In genomic region chr3:27520391-27520790, GRCm38 (mm10) we compare ENCODE assay signal across 26 mouse cellular contexts.
DNase-seq lines count a peak whose midpoint lies in the region; ATAC-seq and TF ChIP-seq lines count a peak whose summit lies in the region.
"Had no signal": no experiment of that assay in that cellular context is flagged by ENCODE, and none has a peak within 500 bp of the region (broad histone marks: within the 10 kb centered on the region; RNA-seq: fewer than 3 reads in every experiment).

No protein-coding gene starts in this region.

- DNase-seq in embryonic facial prominence, embryonic 14.5 days (ENCODE audit: low spot score): peak; percentile 47
- DNase-seq in embryonic facial prominence, embryonic 10.5 days (ENCODE audit: low spot score): no peak
- peak; percentile 36 to 51 for DNase-seq in heart, adult 2 months
- no peak for DNase-seq in heart, postnatal 4 days
- DNase-seq in lung, postnatal 25 days (ENCODE audit: low spot score): peak; percentile 10
- no peak for DNase-seq in lung, postnatal 10 days
- DNase-seq in heart, postnatal 25 days (ENCODE audit: low spot score): peak; percentile 21
- DNase-seq: adrenal gland, postnatal 10 days; cerebellum, adult 11 months; cerebellum, adult 9-10 months; cerebellum, postnatal 36 days; kidney, adult 8-10 months; kidney, postnatal 4 days; midbrain, embryonic 14.5 days; thymus, postnatal 4 days had no signal

- no peak overlapping the region for H3K9ac ChIP-seq in embryonic facial prominence, embryonic 14.5 days (ENCODE audit: low read depth, low read length)
- no peak overlapping the region for H3K9ac ChIP-seq in heart, adult 2 months (ENCODE audit: low read depth, low read length)
- H3K9ac ChIP-seq: embryonic facial prominence, embryonic 15.5 days; forebrain, embryonic 13.5 days; heart, embryonic 15.5 days; hindbrain, embryonic 12.5 days; limb, embryonic 12.5 days; lung, embryonic 15.5 days had no signal

- no peak overlapping the region for H3K4me2 ChIP-seq in embryonic facial prominence, embryonic 14.5 days (ENCODE audit: low read depth, low read length)
- H3K4me2 ChIP-seq: embryonic facial prominence, embryonic 15.5 days; forebrain, embryonic 13.5 days; heart, embryonic 15.5 days; hindbrain, embryonic 12.5 days; limb, embryonic 12.5 days; liver, embryonic 11.5 days; lung, embryonic 15.5 days had no signal

- peaks cover 10% of the 10 kb centered on the region; the same call in 1 of the 2 replicates for H3K4me1 ChIP-seq in embryonic facial prominence, embryonic 14.5 days (ENCODE audit: control insufficient read depth, insufficient read depth, low read length)
- peaks cover 7% of the 10 kb centered on the region; the same call in 1 of the 2 replicates for H3K4me1 ChIP-seq in embryonic facial prominence, embryonic 10.5 days
- peaks cover 5% of the 10 kb centered on the region for H3K4me1 ChIP-seq in heart, adult 2 months (ENCODE audit: control insufficient read depth, insufficient read depth, low read length)
- H3K4me1 ChIP-seq: forebrain, embryonic 13.5 days had no signal

- H3K4me3 ChIP-seq in embryonic facial prominence, embryonic 14.5 days (ENCODE audit: low read depth, low read length): no peak overlapping the region
- no peak overlapping the region for H3K4me3 ChIP-seq in embryonic facial prominence, embryonic 10.5 days
- no peak overlapping the region for H3K4me3 ChIP-seq in heart, adult 2 months
- H3K4me3 ChIP-seq: embryonic facial prominence, embryonic 15.5 days; forebrain, embryonic 13.5 days; heart, embryonic 15.5 days; hindbrain, embryonic 12.5 days; limb, embryonic 12.5 days; lung, embryonic 15.5 days had no signal

- no peaks in the 10 kb centered on the region for H3K9me3 ChIP-seq in embryonic facial prominence, embryonic 14.5 days (ENCODE audit: control insufficient read depth, low read length)
- no peaks in the 10 kb centered on the region for H3K9me3 ChIP-seq in embryonic facial prominence, embryonic 10.5 days
- H3K9me3 ChIP-seq: embryonic facial prominence, embryonic 15.5 days; forebrain, embryonic 13.5 days; G1E; heart, embryonic 15.5 days; hindbrain, embryonic 12.5 days; limb, embryonic 12.5 days; lung, embryonic 15.5 days had no signal

- ATAC-seq in embryonic facial prominence, embryonic 14.5 days (ENCODE audit: low read depth): no peak
- no peak for ATAC-seq in inflammation-experienced regulatory T-cells, adult 6 months
- ATAC-seq: forebrain, embryonic 13.5 days; hindbrain, postnatal 0 days had no signal

- TF ChIP-seq POLR2A in heart, adult 2 months (IDR thresholded peaks at IDR 0.05; ENCODE audit: insufficient read depth, low read depth, low read length): no peak

- no peaks in the 10 kb centered on the region for H3K27me3 ChIP-seq in embryonic facial prominence, embryonic 14.5 days (replicated peaks; ENCODE audit: control insufficient read depth, insufficient read depth, low read length)
- no peaks in the 10 kb centered on the region for H3K27me3 ChIP-seq in embryonic facial prominence, embryonic 10.5 days (replicated peaks; ENCODE audit: low read depth, poor library complexity, severe bottlenecking)
- H3K27me3 ChIP-seq in heart, adult 2 months (ENCODE audit: control insufficient read depth, insufficient read depth, low read length): no peaks in the 10 kb centered on the region
- H3K27me3 ChIP-seq: embryonic facial prominence, embryonic 15.5 days; forebrain, embryonic 13.5 days; heart, embryonic 15.5 days; hindbrain, embryonic 12.5 days; lung, embryonic 15.5 days had no signal

- H3K79me2 ChIP-seq in heart, adult 2 months (replicated peaks; ENCODE audit: control insufficient read depth, insufficient read depth, low read length): no peaks in the 10 kb centered on the region

- H3K27ac ChIP-seq in embryonic facial prominence, embryonic 14.5 days (replicated peaks; ENCODE audit: low read depth, low read length): no peak overlapping the region
- no peak overlapping the region for H3K27ac ChIP-seq in embryonic facial prominence, embryonic 10.5 days (replicated peaks)
- peak overlapping the region; percentile 41; the same call in 1 of the 2 replicates for H3K27ac ChIP-seq in heart, adult 2 months
- H3K27ac ChIP-seq: embryonic facial prominence, embryonic 15.5 days; forebrain, embryonic 13.5 days; heart, embryonic 15.5 days; hindbrain, embryonic 12.5 days; hindbrain, postnatal 0 days; kidney, postnatal 0 days; limb, embryonic 12.5 days; lung, embryonic 15.5 days had no signal

- intact Hi-C loops in heart, adult 2 months (cut with DNase I): no loop called here
- intact Hi-C loops in heart, postnatal 25 days (cut with DNase I): no loop called here

- no peak for TF ChIP-seq EP300 in heart, adult 2 months (IDR thresholded peaks at IDR 0.05; ENCODE audit: insufficient read depth, low read depth, low read length)

- peaks cover 12% of the 10 kb centered on the region; the same call in 1 of the 2 replicates for H3K36me3 ChIP-seq in embryonic facial prominence, embryonic 14.5 days (ENCODE audit: control insufficient read depth, insufficient read depth, low read length)
- H3K36me3 ChIP-seq in embryonic facial prominence, embryonic 10.5 days (replicated peaks): no peaks in the 10 kb centered on the region; the same call in 1 of the 2 replicates
- no peaks in the 10 kb centered on the region for H3K36me3 ChIP-seq in heart, adult 2 months (ENCODE audit: control insufficient read depth, insufficient read depth, low read length)
- H3K36me3 ChIP-seq: G1E; heart, embryonic 15.5 days; hindbrain, embryonic 12.5 days; limb, embryonic 12.5 days; lung, embryonic 15.5 days had no signal

- TF ChIP-seq CTCF in heart, adult 2 months (IDR thresholded peaks at IDR 0.05): no peak

- WGBS in embryonic facial prominence, embryonic 14.5 days: 45% methylated on average over 6 of the region's 6 CpGs
- WGBS in embryonic facial prominence, embryonic 10.5 days: 62% methylated on average over 6 of the region's 6 CpGs
- 73% methylated on average over 6 of the region's 6 CpGs for WGBS in heart, adult 2 months

Comparison
In these comparisons a context has a peak if more than half of its experiments do, and no peak if none do; other contexts are left out.
1. DNase-seq: peak in embryonic facial prominence, embryonic 14.5 days (single experiment), heart, adult 2 months (2 of 2), lung, postnatal 25 days (single experiment) and heart, postnatal 25 days (single experiment); none in embryonic facial prominence, embryonic 10.5 days (single experiment), heart, postnatal 4 days (single experiment) and lung, postnatal 10 days (single experiment).